Mouse (Mus musculus): ENCODE measurements around the gene Arhgap11a.

Gene Arhgap11a

GRCm38 (mm10) chr2:113848245-113849121, at the start of gene Arhgap11a:
Gene Arhgap11a (minus strand): TSS chr2:113848661.
- DNase-seq (ENCODE audit: low spot score in 2 of 2) = peak; percentile 85

GRCm38 (mm10) chr2:113893385-113894122, 45.1 kb upstream of the Arhgap11a start:
- DNase-seq (ENCODE audit: low spot score in 2 of 2) = no peak

- DNase-seq (ENCODE audit: low spot score in 2 of 2) = no peak
Measured at GRCm38 (mm10) chr2:113887166-113887565, 38.7 kb upstream of the Arhgap11a start.

- no peak for DNase-seq (ENCODE audit: low spot score in 2 of 2)
Measured at GRCm38 (mm10) chr2:113886061-113886460, 37.6 kb upstream of the Arhgap11a start.

- DNase-seq (ENCODE audit: low spot score in 2 of 2) = no peak
Measured at GRCm38 (mm10) chr2:113870115-113870514, 21.7 kb upstream of the Arhgap11a start.

GRCm38 (mm10) chr2:113868404-113868803, 19.9 kb upstream of the Arhgap11a start:
- no peak for DNase-seq (ENCODE audit: low spot score in 2 of 2)

- DNase-seq (ENCODE audit: low spot score in 2 of 2) = no peak
Measured at GRCm38 (mm10) chr2:113866155-113866554, 17.7 kb upstream of the Arhgap11a start.

GRCm38 (mm10) chr2:113849141-113849540, 680 bp upstream of the Arhgap11a start:
- no peak for DNase-seq (ENCODE audit: low spot score in 2 of 2)

- DNase-seq (ENCODE audit: low spot score in 2 of 2) = no peak
Measured at GRCm38 (mm10) chr2:113847678-113848244, 700 bp downstream of the Arhgap11a start.

- DNase-seq (ENCODE audit: low spot score in 2 of 2) = no peak
Measured at GRCm38 (mm10) chr2:113845081-113845480, 3.4 kb downstream of the Arhgap11a start.

- DNase-seq (ENCODE audit: low spot score in 2 of 2) = no peak
Measured at GRCm38 (mm10) chr2:113841656-113842437, 6.6 kb downstream of the Arhgap11a start.

GRCm38 (mm10) chr2:113839488-113839887, 9.0 kb downstream of the Arhgap11a start:
- DNase-seq (ENCODE audit: low spot score in 2 of 2) = no peak

GRCm38 (mm10) chr2:113835219-113835618, 13.2 kb downstream of the Arhgap11a start:
- no peak for DNase-seq (ENCODE audit: low spot score in 2 of 2)

- peak; percentile 82 to 85 for DNase-seq (ENCODE audit: low spot score in 2 of 2)
Measured at GRCm38 (mm10) chr2:113828943-113829882, 19.2 kb downstream of the Arhgap11a start, which contains the start of gene Scg5. Gene Scg5 (minus strand): TSS chr2:113829121.

- no peak for DNase-seq (ENCODE audit: low spot score in 2 of 2)
Measured at GRCm38 (mm10) chr2:113828086-113828942, 20.1 kb downstream of the Arhgap11a start.

- no peak for DNase-seq (ENCODE audit: low spot score in 2 of 2)
Measured at GRCm38 (mm10) chr2:113823909-113824308, 24.6 kb downstream of the Arhgap11a start.

GRCm38 (mm10) chr2:113822367-113822766, 26.1 kb downstream of the Arhgap11a start:
- DNase-seq (ENCODE audit: low spot score in 2 of 2) = no peak

- DNase-seq (ENCODE audit: low spot score in 2 of 2) = no peak
Measured at GRCm38 (mm10) chr2:113821176-113821734, 27.2 kb downstream of the Arhgap11a start.

GRCm38 (mm10) chr2:113820117-113820516, 28.3 kb downstream of the Arhgap11a start:
- DNase-seq (ENCODE audit: low spot score in 2 of 2) = no peak
